In genomic region chr17:23823018-23823417, GRCm38 (mm10) we compare ENCODE assay signal across 21 mouse cellular contexts. TPM values are rescaled to one million over a fixed set of nuclear protein-coding genes. Genes with fewer than 3 reads are reported as not detected.
A peak's percentile ranks its signal among the peaks of the same experiment; 100 is the strongest.
DNase-seq lines count a peak whose midpoint lies in the region; ATAC-seq and TF ChIP-seq lines count a peak whose summit lies in the region.
"Had no signal": no experiment of that assay in that cellular context is flagged by ENCODE, and none has a peak within 500 bp of the region (broad histone marks: within the 10 kb centered on the region; RNA-seq: fewer than 3 reads in every experiment).

No protein-coding gene starts in this region.

- no peak for TF ChIP-seq EP300 in liver, postnatal 0 days (IDR thresholded peaks at IDR 0.05; ENCODE audit: low read depth)

- 86% methylated on average over 16 of the region's 16 CpGs for WGBS in hindbrain, embryonic 12.5 days
- WGBS in hindbrain, embryonic 16.5 days, result 84% methylated on average over 16 of the region's 16 CpGs
- WGBS in liver, postnatal 0 days (ENCODE audit: insufficient replicate concordance), result 84% methylated on average over 16 of the region's 16 CpGs
- 86% methylated on average over 16 of the region's 16 CpGs for WGBS in hindbrain, embryonic 15.5 days

- ATAC-seq in hindbrain, embryonic 12.5 days (ENCODE audit: low FRiP score), result peak; percentile 39
- no peak for ATAC-seq in hindbrain, embryonic 16.5 days
- 0 out of 2 replicates have a peak, but pooled peaks have one; percentile 17 for ATAC-seq in liver, postnatal 0 days
- peak; percentile 25; the same call in 1 of the 2 replicates for ATAC-seq in hindbrain, embryonic 15.5 days (ENCODE audit: low FRiP score, low read depth)
- ATAC-seq: Patski had no signal

- H3K9ac ChIP-seq in hindbrain, embryonic 12.5 days, result no peak overlapping the region
- no peak overlapping the region for H3K9ac ChIP-seq in hindbrain, embryonic 16.5 days (ENCODE audit: low read depth, low read length)
- H3K9ac ChIP-seq in liver, postnatal 0 days (replicated peaks), result no peak overlapping the region
- H3K9ac ChIP-seq in hindbrain, embryonic 15.5 days, result no peak overlapping the region
- H3K9ac ChIP-seq: liver, embryonic 13.5 days; lung, embryonic 15.5 days; neural tube, embryonic 12.5 days had no signal

- peaks cover 93% of the 10 kb centered on the region for H3K36me3 ChIP-seq in hindbrain, embryonic 12.5 days
- H3K36me3 ChIP-seq in hindbrain, embryonic 16.5 days (ENCODE audit: control insufficient read depth, insufficient read depth, low read length), result peaks cover 69% of the 10 kb centered on the region
- peaks cover 85% of the 10 kb centered on the region for H3K36me3 ChIP-seq in liver, postnatal 0 days (replicated peaks; ENCODE audit: insufficient read depth, low read length)
- peaks cover 87% of the 10 kb centered on the region for H3K36me3 ChIP-seq in hindbrain, embryonic 15.5 days

- no peaks in the 10 kb centered on the region for H3K27me3 ChIP-seq in hindbrain, embryonic 12.5 days
- H3K27me3 ChIP-seq in hindbrain, embryonic 16.5 days (replicated peaks; ENCODE audit: control insufficient read depth, insufficient read depth, low read length), result no peaks in the 10 kb centered on the region
- no peaks in the 10 kb centered on the region for H3K27me3 ChIP-seq in liver, postnatal 0 days (ENCODE audit: insufficient read depth, low read length)
- H3K27me3 ChIP-seq in hindbrain, embryonic 15.5 days, result no peaks in the 10 kb centered on the region
- H3K27me3 ChIP-seq: liver, embryonic 13.5 days; lung, embryonic 15.5 days; neural tube, embryonic 12.5 days; Patski had no signal

- peaks cover 20% of the 10 kb centered on the region; the same call in 1 of the 2 replicates for H3K9me3 ChIP-seq in hindbrain, embryonic 12.5 days (replicated peaks)
- peaks cover 21% of the 10 kb centered on the region for H3K9me3 ChIP-seq in hindbrain, embryonic 16.5 days (ENCODE audit: control insufficient read depth, low read length)
- peaks cover 15% of the 10 kb centered on the region for H3K9me3 ChIP-seq in liver, postnatal 0 days (ENCODE audit: low read length)
- peaks cover 13% of the 10 kb centered on the region for H3K9me3 ChIP-seq in hindbrain, embryonic 15.5 days

- no peak overlapping the region for H3K4me2 ChIP-seq in hindbrain, embryonic 12.5 days (replicated peaks)
- H3K4me2 ChIP-seq in hindbrain, embryonic 16.5 days (ENCODE audit: low read length), result no peak overlapping the region
- no peak overlapping the region for H3K4me2 ChIP-seq in liver, postnatal 0 days (ENCODE audit: low read depth, low read length)
- no peak overlapping the region for H3K4me2 ChIP-seq in hindbrain, embryonic 15.5 days
- H3K4me2 ChIP-seq: liver, embryonic 13.5 days; lung, embryonic 15.5 days; neural tube, embryonic 12.5 days had no signal

- no peak for TF ChIP-seq CTCF in liver, postnatal 0 days (IDR thresholded peaks at IDR 0.05; ENCODE audit: low read depth)

- H3K4me3 ChIP-seq in hindbrain, embryonic 12.5 days, result no peak overlapping the region
- no peak overlapping the region for H3K4me3 ChIP-seq in hindbrain, embryonic 16.5 days (ENCODE audit: low read length)
- no peak overlapping the region for H3K4me3 ChIP-seq in liver, postnatal 0 days (ENCODE audit: low read depth, low read length)
- no peak overlapping the region for H3K4me3 ChIP-seq in hindbrain, embryonic 15.5 days
- H3K4me3 ChIP-seq: liver, embryonic 13.5 days; lung, embryonic 15.5 days; neural tube, embryonic 12.5 days had no signal

- H3K27ac ChIP-seq in hindbrain, embryonic 12.5 days, result no peak overlapping the region
- no peak overlapping the region for H3K27ac ChIP-seq in hindbrain, embryonic 16.5 days (ENCODE audit: low read depth, low read length)
- no peak overlapping the region for H3K27ac ChIP-seq in liver, postnatal 0 days (ENCODE audit: low read depth)
- no peak overlapping the region for H3K27ac ChIP-seq in hindbrain, embryonic 15.5 days (replicated peaks)
- H3K27ac ChIP-seq: liver, embryonic 13.5 days; lung, embryonic 15.5 days; neural tube, embryonic 12.5 days had no signal

- peaks cover 14% of the 10 kb centered on the region for H3K4me1 ChIP-seq in hindbrain, embryonic 12.5 days
- peaks cover 12% of the 10 kb centered on the region for H3K4me1 ChIP-seq in hindbrain, embryonic 16.5 days (ENCODE audit: control insufficient read depth, insufficient read depth, low read depth, low read length)
- peaks cover 8% of the 10 kb centered on the region for H3K4me1 ChIP-seq in liver, postnatal 0 days (ENCODE audit: insufficient read depth)
- peaks cover 17% of the 10 kb centered on the region for H3K4me1 ChIP-seq in hindbrain, embryonic 15.5 days (replicated peaks)

- DNase-seq in liver, postnatal 0 days, result no peak
- no peak for DNase-seq in liver
- peak; percentile 56 for DNase-seq in testis, postnatal 10 days (ENCODE audit: low spot score)
- DNase-seq in right cerebral cortex, postnatal 25 days, result no peak
- DNase-seq: adrenal gland, adult 8-10 months; gastrocnemius, postnatal 10 days; heart, adult 18-20 months; heart, postnatal 4 days; kidney, adult 18-20 months; liver, embryonic 13.5 days; lung, postnatal 4 days; spleen, adult 18-20 months had no signal

RNA-seq across cellular contexts. Expression of gene Elob, which starts 5.9 kb away (rescaled TPM):
- polyA plus RNA-seq in hindbrain, embryonic 12.5 days (2016; fragmentation: Nextera tagmentation; extraction: Ambion mirVana), result 1,047 and 1,117 TPM in 2 replicates
- 1,167 and 1,245 TPM in 2 replicates for polyA plus RNA-seq in hindbrain, embryonic 16.5 days (2015; fragmentation: Nextera tagmentation; extraction: Ambion mirVana)
- polyA plus RNA-seq in liver, postnatal 0 days (2015; fragmentation: Nextera tagmentation; extraction: Ambion mirVana), result 458 and 460 TPM in 2 replicates
- polyA plus RNA-seq in hindbrain, embryonic 15.5 days (2015; fragmentation: Nextera tagmentation; extraction: Ambion mirVana), result 1,257 and 1,293 TPM in 2 replicates

RNA-seq across cellular contexts. Expression of gene Prss33, which starts 12.8 kb away (rescaled TPM):
- polyA plus RNA-seq in hindbrain, embryonic 12.5 days (2016; fragmentation: Nextera tagmentation; extraction: Ambion mirVana), result 0.26 TPM in 1 of 2 replicates, not detected in the other
- polyA plus RNA-seq in hindbrain, embryonic 16.5 days (2015; fragmentation: Nextera tagmentation; extraction: Ambion mirVana), result 0.17 TPM in 1 of 2 replicates, not detected in the other
- not detected in 2 replicates for polyA plus RNA-seq in liver, postnatal 0 days (2015; fragmentation: Nextera tagmentation; extraction: Ambion mirVana)
- 0.17 and 0.35 TPM in 2 replicates for polyA plus RNA-seq in hindbrain, embryonic 15.5 days (2015; fragmentation: Nextera tagmentation; extraction: Ambion mirVana)
- polyA plus RNA-seq: heart, embryonic 14.5 days; limb, embryonic 11.5 days; liver, embryonic 13.5 days; neural tube, embryonic 12.5 days; Patski; stomach, embryonic 14.5 days had no signal

RNA-seq across cellular contexts. Expression of gene Prss32, which starts 20.6 kb away (rescaled TPM):
- not detected in 2 replicates for polyA plus RNA-seq in hindbrain, embryonic 12.5 days (2016; fragmentation: Nextera tagmentation; extraction: Ambion mirVana)
- 0.14 TPM in 1 of 2 replicates, not detected in the other for polyA plus RNA-seq in hindbrain, embryonic 16.5 days (2015; fragmentation: Nextera tagmentation; extraction: Ambion mirVana)
- not detected in 2 replicates for polyA plus RNA-seq in liver, postnatal 0 days (2015; fragmentation: Nextera tagmentation; extraction: Ambion mirVana)
- not detected in 2 replicates for polyA plus RNA-seq in hindbrain, embryonic 15.5 days (2015; fragmentation: Nextera tagmentation; extraction: Ambion mirVana)
- polyA plus RNA-seq: heart, embryonic 14.5 days; limb, embryonic 11.5 days; liver, embryonic 13.5 days; lung, embryonic 15.5 days; neural tube, embryonic 12.5 days had no signal

RNA-seq across cellular contexts. Expression of gene Prss41, which starts 21.0 kb away (rescaled TPM):
- 0.72 and 1.3 TPM in 2 replicates for polyA plus RNA-seq in hindbrain, embryonic 12.5 days (2016; fragmentation: Nextera tagmentation; extraction: Ambion mirVana)
- 1.2 and 2.0 TPM in 2 replicates for polyA plus RNA-seq in hindbrain, embryonic 16.5 days (2015; fragmentation: Nextera tagmentation; extraction: Ambion mirVana)
- 0.06 and 0.25 TPM in 2 replicates for polyA plus RNA-seq in liver, postnatal 0 days (2015; fragmentation: Nextera tagmentation; extraction: Ambion mirVana)
- 1.3 and 1.8 TPM in 2 replicates for polyA plus RNA-seq in hindbrain, embryonic 15.5 days (2015; fragmentation: Nextera tagmentation; extraction: Ambion mirVana)
- polyA plus RNA-seq: heart, embryonic 14.5 days had no signal

RNA-seq across cellular contexts. Expression of gene Srrm2, which starts 32.7 kb away (rescaled TPM):
- 670 and 682 TPM in 2 replicates for polyA plus RNA-seq in hindbrain, embryonic 12.5 days (2016; fragmentation: Nextera tagmentation; extraction: Ambion mirVana)
- polyA plus RNA-seq in hindbrain, embryonic 16.5 days (2015; fragmentation: Nextera tagmentation; extraction: Ambion mirVana), result 410 and 420 TPM in 2 replicates
- polyA plus RNA-seq in liver, postnatal 0 days (2015; fragmentation: Nextera tagmentation; extraction: Ambion mirVana), result 132 and 137 TPM in 2 replicates
- 480 and 502 TPM in 2 replicates for polyA plus RNA-seq in hindbrain, embryonic 15.5 days (2015; fragmentation: Nextera tagmentation; extraction: Ambion mirVana)
